In genomic region chr14:79552854-79553253, GRCm38 (mm10) we compare ENCODE assay signal across 18 mouse cellular contexts. TPM values are rescaled to one million over a fixed set of nuclear protein-coding genes. Genes with fewer than 3 reads are reported as not detected.
DNase-seq lines count a peak whose midpoint lies in the region; ATAC-seq and TF ChIP-seq lines count a peak whose summit lies in the region.
"Had no signal": no experiment of that assay in that cellular context is flagged by ENCODE, and none has a peak within 500 bp of the region (broad histone marks: within the 10 kb centered on the region; RNA-seq: fewer than 3 reads in every experiment).

No protein-coding gene starts in this region.

- no peak overlapping the region for H3K27ac ChIP-seq in stomach, embryonic 15.5 days
- H3K27ac ChIP-seq in stomach, postnatal 0 days (replicated peaks) = no peak overlapping the region
- H3K27ac ChIP-seq: embryonic facial prominence, embryonic 12.5 days; forebrain, embryonic 12.5 days; hindbrain, embryonic 10.5 days; hindbrain, embryonic 14.5 days had no signal

- no peak overlapping the region for H3K4me2 ChIP-seq in stomach, embryonic 15.5 days
- no peak overlapping the region for H3K4me2 ChIP-seq in stomach, postnatal 0 days (replicated peaks; ENCODE audit: low read depth)
- H3K4me2 ChIP-seq: embryonic facial prominence, embryonic 12.5 days; forebrain, embryonic 12.5 days; heart, embryonic 12.5 days; hindbrain, embryonic 14.5 days had no signal

- TF ChIP-seq EP300 in stomach, postnatal 0 days (optimal IDR thresholded peaks at IDR 0.05) = no peak

- TF ChIP-seq CTCF in stomach, postnatal 0 days (IDR thresholded peaks at IDR 0.05; ENCODE audit: low read depth) = no peak

- WGBS in stomach, embryonic 15.5 days = 100% methylated on average over 1 of the region's 1 CpGs
- WGBS in stomach, postnatal 0 days = 90% methylated on average over 1 of the region's 1 CpGs

- no peaks in the 10 kb centered on the region for H3K9me3 ChIP-seq in stomach, embryonic 15.5 days
- no peaks in the 10 kb centered on the region for H3K9me3 ChIP-seq in stomach, postnatal 0 days (ENCODE audit: control insufficient read depth, low read length)
- H3K9me3 ChIP-seq: embryonic facial prominence, embryonic 12.5 days; forebrain, embryonic 12.5 days; hindbrain, embryonic 10.5 days had no signal

- H3K9ac ChIP-seq in stomach, embryonic 15.5 days = no peak overlapping the region
- H3K9ac ChIP-seq in stomach, postnatal 0 days (ENCODE audit: low read length) = no peak overlapping the region
- H3K9ac ChIP-seq: embryonic facial prominence, embryonic 12.5 days; forebrain, embryonic 12.5 days; forebrain, postnatal 0 days; heart, embryonic 12.5 days; hindbrain, embryonic 14.5 days had no signal

- H3K4me1 ChIP-seq in stomach, embryonic 15.5 days = peaks cover 2% of the 10 kb centered on the region
- 0 out of 2 replicates have a peak, but pooled peaks cover 2% of the 10 kb centered on the region for H3K4me1 ChIP-seq in stomach, postnatal 0 days (replicated peaks; ENCODE audit: control insufficient read depth, insufficient read depth)
- H3K4me1 ChIP-seq: embryonic facial prominence, embryonic 12.5 days; forebrain, embryonic 12.5 days; hindbrain, embryonic 10.5 days had no signal

- no peak for DNase-seq in stomach, postnatal 0 days (ENCODE audit: low spot score)
- DNase-seq in induced T-regulatory cell, adult 2 months (ENCODE audit: low read depth) = peak; percentile 54
- DNase-seq in right cerebral cortex, adult 18-20 months = no peak
- DNase-seq in cerebellum, adult 18-20 months = no peak
- DNase-seq: adrenal gland, adult 2 months; adrenal gland, postnatal 25 days; cerebellum, adult 2 months; cerebellum, postnatal 10 days; forebrain, postnatal 0 days; gastrocnemius, postnatal 25 days had no signal

- H3K36me3 ChIP-seq in stomach, embryonic 15.5 days = peaks cover 11% of the 10 kb centered on the region; the same call in 1 of the 2 replicates
- no peaks in the 10 kb centered on the region for H3K36me3 ChIP-seq in stomach, postnatal 0 days (ENCODE audit: control insufficient read depth, insufficient read depth, low read length)
- H3K36me3 ChIP-seq: embryonic facial prominence, embryonic 12.5 days; forebrain, embryonic 12.5 days; hindbrain, embryonic 10.5 days had no signal

- no peaks in the 10 kb centered on the region for H3K27me3 ChIP-seq in stomach, embryonic 15.5 days (replicated peaks)
- no peaks in the 10 kb centered on the region for H3K27me3 ChIP-seq in stomach, postnatal 0 days (ENCODE audit: control insufficient read depth, insufficient read depth, low read length)
- H3K27me3 ChIP-seq: embryonic facial prominence, embryonic 12.5 days; forebrain, embryonic 12.5 days; heart, embryonic 12.5 days; Patski had no signal

- H3K4me3 ChIP-seq in stomach, embryonic 15.5 days (replicated peaks) = no peak overlapping the region
- no peak overlapping the region for H3K4me3 ChIP-seq in stomach, postnatal 0 days (ENCODE audit: low read depth, low read length)
- H3K4me3 ChIP-seq: embryonic facial prominence, embryonic 12.5 days; forebrain, embryonic 12.5 days; heart, embryonic 12.5 days; hindbrain, embryonic 10.5 days had no signal

- ATAC-seq in stomach, embryonic 15.5 days (ENCODE audit: insufficient read depth, low FRiP score, low read depth) = 0 out of 2 replicates have a peak, but pooled peaks have one; percentile 21
- ATAC-seq in stomach, postnatal 0 days (ENCODE audit: low FRiP score, low TSS enrichment) = no peak
- ATAC-seq in CD4-positive, CD25-positive, alpha-beta regulatory T cell, adult 4 months = peak; percentile 59
- ATAC-seq: forebrain, postnatal 0 days; Patski had no signal

RNA-seq across cellular contexts. Expression of gene Sugt1, which starts 34.6 kb away (rescaled TPM):
- polyA plus RNA-seq in stomach, embryonic 15.5 days (2015; fragmentation: Nextera tagmentation; extraction: Ambion mirVana) = 105 and 111 TPM in 2 replicates
- 70.4 and 73.7 TPM in 2 replicates for polyA plus RNA-seq in stomach, postnatal 0 days (2015; fragmentation: Nextera tagmentation; extraction: Ambion mirVana)
- 100 to 1,000 TPM; 111 to 162 TPM for polyA plus RNA-seq in CD4-positive, CD25-positive, alpha-beta regulatory T cell, adult 4 months (2017; shearing (Covaris generic))
